In genomic region chr13:54948531-54949493, GRCm38 (mm10) we compare ENCODE assay signal across 9 mouse cellular contexts. TPM values are rescaled to one million over a fixed set of nuclear protein-coding genes. Genes with fewer than 3 reads are reported as not detected.
DNase-seq lines count a peak whose midpoint lies in the region; ATAC-seq lines count a peak whose summit lies in the region.
"Had no signal": no experiment of that assay in that cellular context is flagged by ENCODE, and none has a peak within 500 bp of the region (broad histone marks: within the 10 kb centered on the region; RNA-seq: fewer than 3 reads in every experiment).

TSS of gene Unc5a (plus strand) at chr13:54949411.

- WGBS in limb, embryonic 13.5 days: under 1% methylated on average over 73 of the region's 91 CpGs
- WGBS in neural tube, embryonic 12.5 days: under 1% methylated on average over 78 of the region's 91 CpGs

- no peak within 1 kb of the TSS for H3K27ac ChIP-seq in limb, embryonic 13.5 days
- peak within 1 kb of the TSS; percentile 57; the same call in 1 of the 2 replicates for H3K27ac ChIP-seq in neural tube, embryonic 12.5 days

- ATAC-seq in limb, embryonic 13.5 days (ENCODE audit: low FRiP score, low read depth): peak; percentile 75; the same call in 1 of the 2 replicates
- peak; percentile 71 for ATAC-seq in neural tube, embryonic 12.5 days (ENCODE audit: low FRiP score, low read depth)
- ATAC-seq: Patski had no signal

- H3K4me2 ChIP-seq in limb, embryonic 13.5 days (replicated peaks): peak within 1 kb of the TSS; percentile 100
- H3K4me2 ChIP-seq in neural tube, embryonic 12.5 days (replicated peaks): peak within 1 kb of the TSS; percentile 99

- no peaks in the 10 kb centered on the region for H3K36me3 ChIP-seq in limb, embryonic 13.5 days
- H3K36me3 ChIP-seq in neural tube, embryonic 12.5 days: no peaks in the 10 kb centered on the region

- H3K4me3 ChIP-seq in limb, embryonic 13.5 days: peak within 1 kb of the TSS; percentile 61
- peak within 1 kb of the TSS; percentile 66 for H3K4me3 ChIP-seq in neural tube, embryonic 12.5 days

- DNase-seq in ovary, postnatal 10 days (ENCODE audit: low spot score): peak; percentile 9
- DNase-seq in ovary, postnatal 14 days (ENCODE audit: low spot score): no peak
- peak; percentile 81 to 88 for DNase-seq in cerebellum, postnatal 14 days
- DNase-seq in frontal cortex, postnatal 36 days (ENCODE audit: low spot score in 2 of 2): peak; percentile 75 to 76
- peak; percentile 16 for DNase-seq in induced T-regulatory cell, adult 2 months (ENCODE audit: low read depth)
- peak; percentile 73 for DNase-seq in thymus, postnatal 4 days

- peaks cover 98% of the 10 kb centered on the region for H3K27me3 ChIP-seq in limb, embryonic 13.5 days
- peaks cover 83% of the 10 kb centered on the region for H3K27me3 ChIP-seq in neural tube, embryonic 12.5 days (replicated peaks)

- H3K9ac ChIP-seq in limb, embryonic 13.5 days: peak within 1 kb of the TSS; percentile 60
- peak within 1 kb of the TSS; percentile 75 for H3K9ac ChIP-seq in neural tube, embryonic 12.5 days

- no peaks in the 10 kb centered on the region for H3K9me3 ChIP-seq in limb, embryonic 13.5 days
- no peaks in the 10 kb centered on the region for H3K9me3 ChIP-seq in neural tube, embryonic 12.5 days

- peaks cover 20% of the 10 kb centered on the region for H3K4me1 ChIP-seq in limb, embryonic 13.5 days
- H3K4me1 ChIP-seq in neural tube, embryonic 12.5 days: peaks cover 43% of the 10 kb centered on the region

RNA-seq across cellular contexts. Expression of gene Unc5a, which starts in this region (rescaled TPM):
- polyA plus RNA-seq in limb, embryonic 13.5 days (2015; fragmentation: Nextera tagmentation; extraction: Ambion mirVana): 0.86 and 1.2 TPM in 2 replicates
- polyA plus RNA-seq in neural tube, embryonic 12.5 days (2016; fragmentation: Nextera tagmentation; extraction: Ambion mirVana): 5.9 and 7.7 TPM in 2 replicates
- polyA plus RNA-seq: Patski had no signal
